In the genomic region with DNA sequence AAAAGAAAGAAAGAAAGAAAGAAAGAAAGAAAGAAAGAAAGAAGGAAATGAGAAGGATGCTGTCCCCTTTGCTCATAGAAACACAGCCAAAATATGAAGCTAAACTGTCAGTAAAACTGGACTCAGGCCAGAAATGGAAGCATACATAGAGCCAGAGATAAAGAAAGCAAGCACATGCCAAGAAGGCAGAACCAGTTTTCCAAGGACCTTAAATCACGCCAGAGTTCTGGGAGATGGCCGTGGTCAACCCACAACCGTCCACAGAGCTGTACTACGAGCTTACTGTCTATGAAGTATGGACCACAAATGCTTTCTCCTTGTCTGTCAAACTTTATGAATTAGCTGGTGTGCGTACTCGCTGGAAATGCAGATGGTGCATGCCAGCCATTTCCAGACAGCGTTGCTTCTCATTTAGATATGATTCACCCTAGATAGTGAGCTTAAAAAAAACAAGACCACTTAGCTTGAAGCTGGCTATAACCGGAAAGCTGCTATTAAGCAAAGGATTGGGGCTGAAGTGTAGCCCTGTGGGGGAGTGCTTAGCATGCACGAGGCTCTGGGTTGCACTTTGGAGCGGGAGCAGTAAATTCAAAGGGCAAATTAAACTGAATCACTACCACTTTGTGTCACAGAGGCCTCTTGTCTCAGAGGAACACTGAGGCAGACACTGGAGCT, we compare ENCODE assay signal across 13 mouse cellular contexts. TPM values are rescaled to one million over a fixed set of nuclear protein-coding genes. Genes with fewer than 3 reads are reported as not detected.
DNase-seq lines count a peak whose midpoint lies in the region; ATAC-seq lines count a peak whose summit lies in the region.
"Had no signal": no experiment of that assay in that cellular context is flagged by ENCODE, and none has a peak within 500 bp of the region (broad histone marks: within the 10 kb centered on the region; RNA-seq: fewer than 3 reads in every experiment).

No protein-coding gene starts in this region.

- no peak overlapping the region for H3K4me3 ChIP-seq in forebrain, embryonic 14.5 days (ENCODE audit: low read depth, low read length)
- H3K4me3 ChIP-seq in forebrain, embryonic 10.5 days, result no peak overlapping the region
- no peak overlapping the region for H3K4me3 ChIP-seq in lung, embryonic 15.5 days
- no peak overlapping the region for H3K4me3 ChIP-seq in embryonic facial prominence, embryonic 15.5 days (replicated peaks)
- no peak overlapping the region for H3K4me3 ChIP-seq in liver, embryonic 12.5 days
- H3K4me3 ChIP-seq: left cerebral cortex, adult 2 months; liver, embryonic 15.5 days had no signal

- no peaks in the 10 kb centered on the region for H3K9me3 ChIP-seq in forebrain, embryonic 14.5 days (replicated peaks; ENCODE audit: control insufficient read depth, low read length)
- H3K9me3 ChIP-seq in forebrain, embryonic 10.5 days, result no peaks in the 10 kb centered on the region
- no peaks in the 10 kb centered on the region for H3K9me3 ChIP-seq in lung, embryonic 15.5 days
- H3K9me3 ChIP-seq in embryonic facial prominence, embryonic 15.5 days (replicated peaks), result no peaks in the 10 kb centered on the region
- H3K9me3 ChIP-seq in liver, embryonic 12.5 days (replicated peaks), result no peaks in the 10 kb centered on the region
- H3K9me3 ChIP-seq: liver, embryonic 15.5 days had no signal

- DNase-seq in forebrain, embryonic 14.5 days (ENCODE audit: low spot score), result peak; percentile 65
- no peak for DNase-seq in forebrain, embryonic 10.5 days (ENCODE audit: extremely low spot score, low spot score)
- no peak for DNase-seq in lung, adult 18-20 months
- peak; percentile 42 to 67 for DNase-seq in kidney, postnatal 25 days
- no peak for DNase-seq in spleen, postnatal 14 days (ENCODE audit: low spot score in 2 of 2)
- DNase-seq: embryo, embryonic 11 days; heart, postnatal 36 days had no signal

- no peak for ATAC-seq in forebrain, embryonic 14.5 days
- ATAC-seq in lung, embryonic 15.5 days (ENCODE audit: borderline replicate concordance, extremely low read depth, low FRiP score, low TSS enrichment), result peak; percentile 85; the same call in 1 of the 2 replicates
- ATAC-seq in embryonic facial prominence, embryonic 15.5 days (ENCODE audit: insufficient number of reproducible peaks, low FRiP score, low TSS enrichment, low read depth), result no peak
- no peak for ATAC-seq in liver, embryonic 12.5 days
- ATAC-seq: midbrain, embryonic 16.5 days had no signal

- H3K36me3 ChIP-seq in forebrain, embryonic 14.5 days (ENCODE audit: control insufficient read depth, insufficient read depth, low read length), result no peaks in the 10 kb centered on the region
- 0 out of 2 replicates have a peak, but pooled peaks cover 2% of the 10 kb centered on the region for H3K36me3 ChIP-seq in forebrain, embryonic 10.5 days (replicated peaks)
- H3K36me3 ChIP-seq in lung, embryonic 15.5 days, result peaks cover 4% of the 10 kb centered on the region
- peaks cover 11% of the 10 kb centered on the region for H3K36me3 ChIP-seq in embryonic facial prominence, embryonic 15.5 days
- no peaks in the 10 kb centered on the region for H3K36me3 ChIP-seq in liver, embryonic 12.5 days
- H3K36me3 ChIP-seq: liver, embryonic 15.5 days had no signal

- no peak overlapping the region for H3K9ac ChIP-seq in forebrain, embryonic 14.5 days (ENCODE audit: low read length)
- no peak overlapping the region for H3K9ac ChIP-seq in lung, embryonic 15.5 days
- H3K9ac ChIP-seq in embryonic facial prominence, embryonic 15.5 days, result no peak overlapping the region
- no peak overlapping the region for H3K9ac ChIP-seq in liver, embryonic 12.5 days
- H3K9ac ChIP-seq: liver, embryonic 15.5 days had no signal

- 79% methylated on average over 10 of the region's 10 CpGs for WGBS in forebrain, embryonic 14.5 days
- WGBS in forebrain, embryonic 10.5 days, result 84% methylated on average over 10 of the region's 10 CpGs
- WGBS in lung, embryonic 15.5 days, result 35% methylated on average over 10 of the region's 10 CpGs
- WGBS in embryonic facial prominence, embryonic 15.5 days, result 55% methylated on average over 10 of the region's 10 CpGs
- 67% methylated on average over 10 of the region's 10 CpGs for WGBS in liver, embryonic 12.5 days (ENCODE audit: insufficient replicate concordance)

- no peaks in the 10 kb centered on the region for H3K4me1 ChIP-seq in forebrain, embryonic 14.5 days (ENCODE audit: control insufficient read depth, insufficient read depth, low read length)
- no peaks in the 10 kb centered on the region for H3K4me1 ChIP-seq in forebrain, embryonic 10.5 days
- H3K4me1 ChIP-seq in lung, embryonic 15.5 days, result peaks cover 14% of the 10 kb centered on the region
- no peaks in the 10 kb centered on the region for H3K4me1 ChIP-seq in embryonic facial prominence, embryonic 15.5 days
- H3K4me1 ChIP-seq in liver, embryonic 12.5 days, result no peaks in the 10 kb centered on the region; the same call in 1 of the 2 replicates
- H3K4me1 ChIP-seq: liver, embryonic 15.5 days had no signal

- H3K27ac ChIP-seq in forebrain, embryonic 14.5 days (ENCODE audit: low read depth, low read length), result no peak overlapping the region
- no peak overlapping the region for H3K27ac ChIP-seq in forebrain, embryonic 10.5 days
- peak overlapping the region; percentile 70 for H3K27ac ChIP-seq in lung, embryonic 15.5 days
- 0 out of 2 replicates have a peak overlapping the region, but pooled peaks have one; percentile 22 for H3K27ac ChIP-seq in embryonic facial prominence, embryonic 15.5 days (replicated peaks)
- H3K27ac ChIP-seq in liver, embryonic 12.5 days, result no peak overlapping the region
- H3K27ac ChIP-seq: left cerebral cortex, adult 2 months; liver, embryonic 15.5 days had no signal

- H3K4me2 ChIP-seq in forebrain, embryonic 14.5 days (ENCODE audit: low read length), result no peak overlapping the region
- H3K4me2 ChIP-seq in lung, embryonic 15.5 days, result no peak overlapping the region
- H3K4me2 ChIP-seq in embryonic facial prominence, embryonic 15.5 days (replicated peaks), result no peak overlapping the region
- no peak overlapping the region for H3K4me2 ChIP-seq in liver, embryonic 12.5 days
- H3K4me2 ChIP-seq: liver, embryonic 15.5 days had no signal

- H3K27me3 ChIP-seq in forebrain, embryonic 14.5 days (replicated peaks; ENCODE audit: control insufficient read depth, insufficient read depth, low read length), result no peaks in the 10 kb centered on the region
- H3K27me3 ChIP-seq in forebrain, embryonic 10.5 days (ENCODE audit: poor library complexity, severe bottlenecking), result no peaks in the 10 kb centered on the region
- H3K27me3 ChIP-seq in lung, embryonic 15.5 days, result no peaks in the 10 kb centered on the region
- no peaks in the 10 kb centered on the region for H3K27me3 ChIP-seq in embryonic facial prominence, embryonic 15.5 days
- no peaks in the 10 kb centered on the region for H3K27me3 ChIP-seq in liver, embryonic 12.5 days (replicated peaks)
- H3K27me3 ChIP-seq: liver, embryonic 15.5 days had no signal

RNA-seq across cellular contexts. Expression of a gene that starts 24.5 kb away (rescaled TPM):
- 4.6 and 5.4 TPM in 2 replicates for polyA plus RNA-seq in forebrain, embryonic 14.5 days (2014; fragmentation: Nextera tagmentation; extraction: Ambion mirVana)
- 9.7 and 9.9 TPM in 2 replicates for polyA plus RNA-seq in forebrain, embryonic 10.5 days (2016; fragmentation: Nextera tagmentation; extraction: Ambion mirVana)
- 24.4 and 27.4 TPM in 2 replicates for polyA plus RNA-seq in lung, embryonic 15.5 days (2015; fragmentation: Nextera tagmentation; extraction: Ambion mirVana)
- polyA plus RNA-seq in embryonic facial prominence, embryonic 15.5 days (2015; fragmentation: Nextera tagmentation; extraction: Ambion mirVana), result 14.6 and 15.4 TPM in 2 replicates
- 2.9 and 3.7 TPM in 2 replicates for polyA plus RNA-seq in liver, embryonic 12.5 days (2016; fragmentation: Nextera tagmentation; extraction: Ambion mirVana)

RNA-seq across cellular contexts. Expression of a gene that starts 54.4 kb away (rescaled TPM):
- 30.9 and 36.3 TPM in 2 replicates for polyA plus RNA-seq in forebrain, embryonic 14.5 days (2014; fragmentation: Nextera tagmentation; extraction: Ambion mirVana)
- polyA plus RNA-seq in forebrain, embryonic 10.5 days (2016; fragmentation: Nextera tagmentation; extraction: Ambion mirVana), result 24.2 and 26.3 TPM in 2 replicates
- polyA plus RNA-seq in lung, embryonic 15.5 days (2015; fragmentation: Nextera tagmentation; extraction: Ambion mirVana), result 33.1 and 34.5 TPM in 2 replicates
- polyA plus RNA-seq in embryonic facial prominence, embryonic 15.5 days (2015; fragmentation: Nextera tagmentation; extraction: Ambion mirVana), result 36.8 and 39.0 TPM in 2 replicates
- polyA plus RNA-seq in liver, embryonic 12.5 days (2016; fragmentation: Nextera tagmentation; extraction: Ambion mirVana), result 19.6 and 19.9 TPM in 2 replicates

Comparison
In these comparisons a context has a peak if more than half of its experiments do, and no peak if none do; other contexts are left out.
1. DNase-seq: peak in forebrain, embryonic 14.5 days (single experiment) and kidney, postnatal 25 days (2 of 2); none in forebrain, embryonic 10.5 days (single experiment), lung, adult 18-20 months (0 of 2) and spleen, postnatal 14 days (0 of 2).
2. H3K27ac ChIP-seq: peak in lung, embryonic 15.5 days (single experiment) and embryonic facial prominence, embryonic 15.5 days (single experiment); none in forebrain, embryonic 14.5 days (single experiment), forebrain, embryonic 10.5 days (single experiment) and liver, embryonic 12.5 days (single experiment).